Mouse (Mus musculus) neural tube, embryonic 13.5 days (tissue): ENCODE data around the gene Foxk1. TPM values are rescaled to one million over a fixed set of nuclear protein-coding genes. Genes with fewer than 3 reads are reported as not detected.

Experiments
- ATAC-seq: fragments of 200-750 bp; cut with Nextera tagmentation; 2 replicates; pipeline ENCODE4 v1.8.0; 2017; ENCODE audit warnings: low read depth, mild to moderate bottlenecking, moderate TSS enrichment, moderate library complexity
- H3K27ac ChIP-seq: fragments of 300-500 bp; sonication (generic); replicated peaks from 2 replicates; pipeline ENCODE4 v1.5.1; 2015; ENCODE audit warnings: moderate library complexity, mild to moderate bottlenecking, inconsistent platforms
- H3K27me3 ChIP-seq: fragments of 300-500 bp; sonication (generic); 2 replicates; pipeline ENCODE4 v1.6.1; 2015; ENCODE audit warnings: mild to moderate bottlenecking, inconsistent platforms
- H3K36me3 ChIP-seq: fragments of 300-500 bp; sonication (generic); 2 replicates; pipeline ENCODE4 v1.6.1; 2015; ENCODE audit warnings: mild to moderate bottlenecking, inconsistent platforms
- H3K4me1 ChIP-seq: fragments of 300-500 bp; sonication (generic); replicated peaks from 2 replicates; pipeline ENCODE4 v1.6.1; 2015; ENCODE audit warnings: inconsistent platforms
- H3K4me2 ChIP-seq: fragments of 300-500 bp; sonication (generic); 2 replicates; pipeline ENCODE4 v1.6.1; 2015; ENCODE audit warnings: inconsistent platforms, mild to moderate bottlenecking, moderate library complexity
- H3K4me3 ChIP-seq: fragments of 300-500 bp; sonication (generic); 2 replicates; pipeline ENCODE4 v1.5.1; 2015; ENCODE audit warnings: mild to moderate bottlenecking, inconsistent platforms
- H3K9ac ChIP-seq: fragments of 300-500 bp; sonication (generic); 2 replicates; pipeline ENCODE4 v1.6.1; 2015; ENCODE audit warnings: moderate library complexity, mild to moderate bottlenecking, inconsistent platforms
- H3K9me3 ChIP-seq: fragments of 300-500 bp; sonication (generic); 2 replicates; pipeline ENCODE4 v1.6.1; 2016; ENCODE audit warnings: inconsistent platforms
- WGBS: fragments of 180-500 bp; shearing (Covaris S2); methylation state at CpG from one replicate; pipeline ENCODE4 v1.1.7; 2015; 5-methylcytosine and 5-hydroxymethylcytosine counted together
- polyA plus RNA-seq: library from polyadenylated mRNA; unstranded; fragments of >200 nt; fragmentation: Nextera tagmentation; extraction: Ambion mirVana; gene quantifications from 2 replicates; pipeline ENCODE4 v1.2.1, GENCODE M21; 2015

Gene Foxk1
- 5.6 and 7.2 TPM in 2 replicates for polyA plus RNA-seq

- Histone ChIP-seq H3K27me3 (no peaks in the 10 kb centered on the region), H3K4me3 (peak within 1 kb of the TSS; percentile 82), H3K27ac (peak within 1 kb of the TSS; percentile 87), H3K4me2 (peak within 1 kb of the TSS; percentile 92), H3K9me3 (no peaks in the 10 kb centered on the region), H3K9ac (peak within 1 kb of the TSS; percentile 94), H3K36me3 (0 out of 2 replicates have a peak, but pooled peaks cover 7% of the 10 kb centered on the region), H3K4me1 (peaks cover 53% of the 10 kb centered on the region)
- ATAC-seq, result peak; percentile 91
- WGBS, result under 1% methylated on average over 51 of the region's 60 CpGs
Observed at GRCm38 (mm10) chr5:142400981-142401640, at the start of gene Foxk1. Foxk1 (plus strand) TSS chr5:142401497.

GRCm38 (mm10) chr5:142352336-142352892 lies 48.9 kb upstream of the Foxk1 start:
- Histone ChIP-seq H3K4me3 (no peak overlapping the region), H3K27ac (no peak overlapping the region), H3K4me1 (no peaks in the 10 kb centered on the region), H3K9ac (no peak overlapping the region), H3K27me3 (no peaks in the 10 kb centered on the region), H3K4me2 (no peak overlapping the region), H3K9me3 (no peaks in the 10 kb centered on the region; the same call in 1 of the 2 replicates), H3K36me3 (no peaks in the 10 kb centered on the region)
- 91% methylated on average over 5 of the region's 5 CpGs for WGBS
- ATAC-seq, result no peak

DNA sequence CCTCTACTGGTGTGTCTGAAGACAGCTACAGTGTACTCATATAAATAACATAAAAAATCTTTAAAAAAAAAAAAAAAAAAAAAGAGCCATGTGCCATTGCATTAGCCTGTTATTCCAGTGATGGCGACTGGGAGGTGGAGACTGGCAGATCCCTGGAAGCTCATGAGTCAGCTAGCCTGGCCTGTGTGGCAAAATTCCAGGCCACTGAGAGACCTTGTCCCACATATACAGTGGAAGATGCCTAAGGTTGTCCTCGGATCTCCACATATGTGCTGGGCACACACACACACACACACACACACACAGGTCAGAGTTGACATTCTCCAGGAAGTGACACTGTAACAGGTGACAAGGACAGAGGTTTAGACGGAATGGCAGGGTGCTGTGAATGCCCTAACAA lies 46.2 kb upstream of the Foxk1 start:
- WGBS, result 84% methylated on average over 3 of the region's 3 CpGs
- no peak overlapping the region for H3K4me2 ChIP-seq
- H3K9ac ChIP-seq, result no peak overlapping the region
- H3K9me3 ChIP-seq, result no peaks in the 10 kb centered on the region
- H3K4me1 ChIP-seq, result no peaks in the 10 kb centered on the region
- H3K36me3 ChIP-seq, result no peaks in the 10 kb centered on the region
- H3K27ac ChIP-seq, result no peak overlapping the region
- ATAC-seq, result no peak
- H3K27me3 ChIP-seq, result no peaks in the 10 kb centered on the region
- H3K4me3 ChIP-seq, result no peak overlapping the region

GRCm38 (mm10) chr5:142361166-142361565 lies 40.1 kb upstream of the Foxk1 start:
- Histone ChIP-seq H3K4me1 (no peaks in the 10 kb centered on the region; the same call in 1 of the 2 replicates), H3K27ac (no peak overlapping the region), H3K4me2 (no peak overlapping the region), H3K36me3 (no peaks in the 10 kb centered on the region), H3K27me3 (no peaks in the 10 kb centered on the region), H3K9ac (no peak overlapping the region), H3K9me3 (no peaks in the 10 kb centered on the region), H3K4me3 (no peak overlapping the region)
- no peak for ATAC-seq
- 64% methylated on average over 5 of the region's 5 CpGs for WGBS

GRCm38 (mm10) chr5:142362894-142363293 lies 38.4 kb upstream of the Foxk1 start:
- Histone ChIP-seq H3K27me3 (no peaks in the 10 kb centered on the region), H3K4me1 (peaks cover 7% of the 10 kb centered on the region), H3K4me2 (no peak overlapping the region), H3K9me3 (no peaks in the 10 kb centered on the region), H3K4me3 (no peak overlapping the region), H3K27ac (no peak overlapping the region), H3K9ac (no peak overlapping the region), H3K36me3 (no peaks in the 10 kb centered on the region)
- ATAC-seq, result no peak
- 74% methylated on average over 3 of the region's 3 CpGs for WGBS

- no peak overlapping the region for H3K9ac ChIP-seq
- H3K36me3 ChIP-seq, result no peaks in the 10 kb centered on the region
- no peak overlapping the region for H3K4me3 ChIP-seq
- H3K4me2 ChIP-seq, result no peak overlapping the region
- 76% methylated on average over 5 of the region's 5 CpGs for WGBS
- H3K27ac ChIP-seq, result no peak overlapping the region
- no peak for ATAC-seq
- no peaks in the 10 kb centered on the region for H3K9me3 ChIP-seq
- peaks cover 19% of the 10 kb centered on the region for H3K4me1 ChIP-seq
- no peaks in the 10 kb centered on the region for H3K27me3 ChIP-seq
Observed at GRCm38 (mm10) chr5:142364095-142364494, 37.2 kb upstream of the Foxk1 start.

GRCm38 (mm10) chr5:142367085-142368081 lies 33.9 kb upstream of the Foxk1 start:
- H3K9ac ChIP-seq, result peak overlapping the region; percentile 81
- H3K9me3 ChIP-seq, result no peaks in the 10 kb centered on the region
- peaks cover 40% of the 10 kb centered on the region for H3K4me1 ChIP-seq
- H3K27me3 ChIP-seq, result no peaks in the 10 kb centered on the region
- peak overlapping the region; percentile 80 for H3K27ac ChIP-seq
- peak overlapping the region; percentile 81 for H3K4me2 ChIP-seq
- no peaks in the 10 kb centered on the region; the same call in 1 of the 2 replicates for H3K36me3 ChIP-seq
- under 1% methylated on average over 83 of the region's 83 CpGs for WGBS
- peak; percentile 92 for ATAC-seq
- H3K4me3 ChIP-seq, result peak overlapping the region; percentile 58

- no peaks in the 10 kb centered on the region for H3K27me3 ChIP-seq
- H3K9ac ChIP-seq, result peak overlapping the region; percentile 74
- H3K36me3 ChIP-seq, result no peaks in the 10 kb centered on the region; the same call in 1 of the 2 replicates
- no peaks in the 10 kb centered on the region for H3K9me3 ChIP-seq
- peak overlapping the region; percentile 81 for H3K4me2 ChIP-seq
- 63% methylated on average over 5 of the region's 5 CpGs for WGBS
- peak overlapping the region; percentile 80 for H3K27ac ChIP-seq
- H3K4me1 ChIP-seq, result peaks cover 47% of the 10 kb centered on the region
- no peak for ATAC-seq
- H3K4me3 ChIP-seq, result peak overlapping the region; percentile 58
Observed at GRCm38 (mm10) chr5:142368122-142368521, 33.2 kb upstream of the Foxk1 start.

DNA sequence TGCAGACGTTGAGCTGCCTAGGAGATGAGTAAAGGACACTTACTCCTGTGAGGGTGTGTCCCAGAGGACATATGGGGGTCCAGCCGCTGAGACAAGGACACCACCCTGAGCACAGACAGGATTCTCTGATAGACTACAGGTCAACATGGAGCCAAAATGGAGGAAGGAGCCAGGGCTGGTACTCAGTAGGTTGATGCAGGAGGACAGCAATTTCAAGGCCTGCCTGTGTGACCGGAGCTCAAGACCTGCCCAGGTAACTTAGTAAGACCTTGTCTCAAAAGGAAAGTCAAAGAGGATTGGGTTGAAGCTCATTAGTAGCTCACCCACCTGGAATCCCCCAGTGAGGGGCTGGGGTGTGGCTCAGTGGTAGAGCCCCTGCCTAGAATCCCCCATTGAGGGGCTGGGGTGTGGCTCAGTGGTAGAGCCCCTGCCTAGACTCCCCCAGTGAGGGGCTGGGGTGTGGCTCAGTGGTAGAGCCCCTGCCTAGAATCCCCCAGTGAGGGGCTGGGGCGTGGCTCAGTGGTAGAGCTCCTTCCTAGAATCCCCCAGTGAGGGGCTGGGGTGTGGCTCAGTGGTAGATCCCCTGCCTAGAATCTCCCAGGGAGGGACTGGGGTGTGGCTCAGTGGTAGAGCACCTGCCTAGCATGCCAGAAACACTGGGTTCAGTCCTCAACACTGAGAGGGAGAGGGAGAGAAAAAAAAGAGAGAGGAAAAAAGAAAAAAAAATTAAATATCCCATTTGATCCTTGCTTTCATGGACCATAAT lies 30.7 kb upstream of the Foxk1 start:
- no peak overlapping the region for H3K4me2 ChIP-seq
- peak overlapping the region; percentile 62; the same call in 1 of the 2 replicates for H3K9ac ChIP-seq
- ATAC-seq, result no peak
- H3K27me3 ChIP-seq, result no peaks in the 10 kb centered on the region
- WGBS, result 90% methylated on average over 4 of the region's 4 CpGs
- H3K36me3 ChIP-seq, result no peaks in the 10 kb centered on the region; the same call in 1 of the 2 replicates
- no peak overlapping the region for H3K4me3 ChIP-seq
- no peaks in the 10 kb centered on the region for H3K9me3 ChIP-seq
- peaks cover 47% of the 10 kb centered on the region for H3K4me1 ChIP-seq
- H3K27ac ChIP-seq, result peak overlapping the region; percentile 91

GRCm38 (mm10) chr5:142371172-142372155 lies 29.8 kb upstream of the Foxk1 start:
- WGBS, result 2% methylated on average over 24 of the region's 24 CpGs
- Histone ChIP-seq H3K4me3 (no peak overlapping the region), H3K27ac (peak overlapping the region; percentile 91), H3K27me3 (no peaks in the 10 kb centered on the region), H3K4me1 (peaks cover 46% of the 10 kb centered on the region), H3K36me3 (no peaks in the 10 kb centered on the region; the same call in 1 of the 2 replicates), H3K9ac (peak overlapping the region; percentile 62), H3K4me2 (peak overlapping the region; percentile 11), H3K9me3 (no peaks in the 10 kb centered on the region)
- 0 out of 2 replicates have a peak, but pooled peaks have one; percentile 17 for ATAC-seq
